14 mouse cellular contexts compared by ENCODE assay signal in genomic region chr13:103094595-103094994, GRCm38 (mm10).
DNase-seq lines count a peak whose midpoint lies in the region; ATAC-seq lines count a peak whose summit lies in the region.
"Had no signal": no experiment of that assay in that cellular context is flagged by ENCODE, and none has a peak within 500 bp of the region (broad histone marks: within the 10 kb centered on the region; RNA-seq: fewer than 3 reads in every experiment).

No protein-coding gene starts in this region.

- H3K27me3 ChIP-seq in embryonic facial prominence, embryonic 13.5 days: peaks cover 36% of the 10 kb centered on the region
- H3K27me3 ChIP-seq in embryonic facial prominence, embryonic 10.5 days (replicated peaks; ENCODE audit: low read depth, poor library complexity, severe bottlenecking): peaks cover 26% of the 10 kb centered on the region
- peaks cover 11% of the 10 kb centered on the region for H3K27me3 ChIP-seq in hindbrain, embryonic 10.5 days (ENCODE audit: insufficient read depth, poor library complexity, severe bottlenecking)
- peaks cover 11% of the 10 kb centered on the region; the same call in 1 of the 2 replicates for H3K27me3 ChIP-seq in hindbrain, embryonic 12.5 days
- H3K27me3 ChIP-seq in midbrain, embryonic 13.5 days: peaks cover 7% of the 10 kb centered on the region; the same call in 1 of the 2 replicates
- H3K27me3 ChIP-seq in midbrain, embryonic 11.5 days (ENCODE audit: control insufficient read depth, insufficient read depth, low read length): no peaks in the 10 kb centered on the region
- H3K27me3 ChIP-seq in neural tube, embryonic 15.5 days (replicated peaks): 0 out of 2 replicates have a peak, but pooled peaks cover 4% of the 10 kb centered on the region

- H3K4me3 ChIP-seq in embryonic facial prominence, embryonic 13.5 days: no peak overlapping the region
- no peak overlapping the region for H3K4me3 ChIP-seq in embryonic facial prominence, embryonic 10.5 days
- H3K4me3 ChIP-seq in hindbrain, embryonic 10.5 days: no peak overlapping the region
- H3K4me3 ChIP-seq in hindbrain, embryonic 12.5 days: no peak overlapping the region
- H3K4me3 ChIP-seq in midbrain, embryonic 13.5 days (replicated peaks): no peak overlapping the region
- H3K4me3 ChIP-seq in midbrain, embryonic 11.5 days (ENCODE audit: low read depth, low read length): no peak overlapping the region
- H3K4me3 ChIP-seq in neural tube, embryonic 15.5 days (replicated peaks): no peak overlapping the region
- H3K4me3 ChIP-seq: liver, embryonic 13.5 days had no signal

- H3K27ac ChIP-seq in embryonic facial prominence, embryonic 13.5 days: 0 out of 2 replicates have a peak overlapping the region, but pooled peaks have one; percentile 16
- no peak overlapping the region for H3K27ac ChIP-seq in embryonic facial prominence, embryonic 10.5 days (replicated peaks)
- 0 out of 2 replicates have a peak overlapping the region, but pooled peaks have one; percentile 5 for H3K27ac ChIP-seq in hindbrain, embryonic 10.5 days
- no peak overlapping the region for H3K27ac ChIP-seq in hindbrain, embryonic 12.5 days
- no peak overlapping the region for H3K27ac ChIP-seq in midbrain, embryonic 13.5 days
- no peak overlapping the region for H3K27ac ChIP-seq in midbrain, embryonic 11.5 days (ENCODE audit: low read depth, low read length)
- no peak overlapping the region for H3K27ac ChIP-seq in neural tube, embryonic 15.5 days (replicated peaks)
- H3K27ac ChIP-seq: liver, embryonic 13.5 days had no signal

- no peak for DNase-seq in embryonic facial prominence, embryonic 10.5 days (ENCODE audit: low spot score)
- no peak for DNase-seq in hindbrain, embryonic 10.5 days (ENCODE audit: low spot score)
- DNase-seq in midbrain, embryonic 11.5 days (ENCODE audit: low spot score, missing footprints): no peak
- DNase-seq: cerebellum, adult 11-12 months; kidney, postnatal 10 days; left cerebral cortex, postnatal 4 days; liver, embryonic 13.5 days; retina, postnatal 1 day had no signal

- no peak overlapping the region for H3K9ac ChIP-seq in embryonic facial prominence, embryonic 13.5 days
- H3K9ac ChIP-seq in hindbrain, embryonic 12.5 days: no peak overlapping the region
- no peak overlapping the region for H3K9ac ChIP-seq in midbrain, embryonic 13.5 days (replicated peaks)
- no peak overlapping the region for H3K9ac ChIP-seq in midbrain, embryonic 11.5 days (ENCODE audit: low read length)
- H3K9ac ChIP-seq in neural tube, embryonic 15.5 days (replicated peaks): no peak overlapping the region
- H3K9ac ChIP-seq: liver, embryonic 13.5 days had no signal

- ATAC-seq in embryonic facial prominence, embryonic 13.5 days (ENCODE audit: insufficient number of reproducible peaks, insufficient read depth, low FRiP score, low TSS enrichment, low read depth): no peak
- ATAC-seq in hindbrain, embryonic 12.5 days (ENCODE audit: low FRiP score): no peak
- no peak for ATAC-seq in midbrain, embryonic 13.5 days
- ATAC-seq in midbrain, embryonic 11.5 days (ENCODE audit: low FRiP score): no peak
- ATAC-seq in neural tube, embryonic 15.5 days (ENCODE audit: low FRiP score): no peak
- no peak for ATAC-seq in megakaryocyte, adult 5-6 weeks (ENCODE audit: poor library complexity, severe bottlenecking)
- ATAC-seq: forebrain, embryonic 16.5 days had no signal

- WGBS in embryonic facial prominence, embryonic 13.5 days: 76% methylated on average over 5 of the region's 5 CpGs
- 80% methylated on average over 5 of the region's 5 CpGs for WGBS in embryonic facial prominence, embryonic 10.5 days
- 80% methylated on average over 5 of the region's 5 CpGs for WGBS in hindbrain, embryonic 10.5 days
- 72% methylated on average over 5 of the region's 5 CpGs for WGBS in hindbrain, embryonic 12.5 days
- 75% methylated on average over 5 of the region's 5 CpGs for WGBS in midbrain, embryonic 13.5 days
- WGBS in midbrain, embryonic 11.5 days: 80% methylated on average over 5 of the region's 5 CpGs
- WGBS in neural tube, embryonic 15.5 days: 68% methylated on average over 5 of the region's 5 CpGs

- H3K36me3 ChIP-seq in embryonic facial prominence, embryonic 13.5 days: no peaks in the 10 kb centered on the region
- H3K36me3 ChIP-seq in embryonic facial prominence, embryonic 10.5 days (replicated peaks): no peaks in the 10 kb centered on the region
- no peaks in the 10 kb centered on the region for H3K36me3 ChIP-seq in hindbrain, embryonic 10.5 days
- H3K36me3 ChIP-seq in hindbrain, embryonic 12.5 days: no peaks in the 10 kb centered on the region
- no peaks in the 10 kb centered on the region for H3K36me3 ChIP-seq in midbrain, embryonic 13.5 days
- no peaks in the 10 kb centered on the region for H3K36me3 ChIP-seq in midbrain, embryonic 11.5 days (ENCODE audit: control insufficient read depth, insufficient read depth, low read length)
- H3K36me3 ChIP-seq in neural tube, embryonic 15.5 days: no peaks in the 10 kb centered on the region
- H3K36me3 ChIP-seq: liver, embryonic 13.5 days had no signal

- peaks cover 13% of the 10 kb centered on the region; the same call in 1 of the 2 replicates for H3K4me1 ChIP-seq in embryonic facial prominence, embryonic 13.5 days
- peaks cover 9% of the 10 kb centered on the region for H3K4me1 ChIP-seq in embryonic facial prominence, embryonic 10.5 days
- H3K4me1 ChIP-seq in hindbrain, embryonic 10.5 days (replicated peaks): peaks cover 24% of the 10 kb centered on the region
- H3K4me1 ChIP-seq in hindbrain, embryonic 12.5 days: peaks cover 16% of the 10 kb centered on the region
- H3K4me1 ChIP-seq in midbrain, embryonic 13.5 days (replicated peaks): peaks cover 23% of the 10 kb centered on the region
- peaks cover 9% of the 10 kb centered on the region; the same call in 1 of the 2 replicates for H3K4me1 ChIP-seq in midbrain, embryonic 11.5 days (ENCODE audit: control insufficient read depth, insufficient read depth, low read length)
- peaks cover 18% of the 10 kb centered on the region for H3K4me1 ChIP-seq in neural tube, embryonic 15.5 days
- H3K4me1 ChIP-seq: liver, embryonic 13.5 days had no signal

- H3K4me2 ChIP-seq in embryonic facial prominence, embryonic 13.5 days: no peak overlapping the region
- H3K4me2 ChIP-seq in hindbrain, embryonic 12.5 days (replicated peaks): no peak overlapping the region
- H3K4me2 ChIP-seq in midbrain, embryonic 13.5 days (replicated peaks): 0 out of 2 replicates have a peak overlapping the region, but pooled peaks have one; percentile 9
- H3K4me2 ChIP-seq in midbrain, embryonic 11.5 days: no peak overlapping the region
- peak overlapping the region; percentile 7; the same call in 1 of the 2 replicates for H3K4me2 ChIP-seq in neural tube, embryonic 15.5 days
- H3K4me2 ChIP-seq: liver, embryonic 13.5 days had no signal

- H3K9me3 ChIP-seq in embryonic facial prominence, embryonic 13.5 days: no peaks in the 10 kb centered on the region
- H3K9me3 ChIP-seq in embryonic facial prominence, embryonic 10.5 days: no peaks in the 10 kb centered on the region
- H3K9me3 ChIP-seq in hindbrain, embryonic 10.5 days: no peaks in the 10 kb centered on the region
- H3K9me3 ChIP-seq in hindbrain, embryonic 12.5 days (replicated peaks): no peaks in the 10 kb centered on the region
- no peaks in the 10 kb centered on the region for H3K9me3 ChIP-seq in midbrain, embryonic 13.5 days
- no peaks in the 10 kb centered on the region for H3K9me3 ChIP-seq in midbrain, embryonic 11.5 days (ENCODE audit: control insufficient read depth, low read length)
- no peaks in the 10 kb centered on the region for H3K9me3 ChIP-seq in neural tube, embryonic 15.5 days (replicated peaks)
- H3K9me3 ChIP-seq: liver, embryonic 13.5 days had no signal

Comparison
In these comparisons a context has a peak if more than half of its experiments do, and no peak if none do; other contexts are left out.
1. H3K27ac ChIP-seq: peak in embryonic facial prominence, embryonic 13.5 days (single experiment) and hindbrain, embryonic 10.5 days (single experiment); none in embryonic facial prominence, embryonic 10.5 days (single experiment), hindbrain, embryonic 12.5 days (single experiment), midbrain, embryonic 13.5 days (single experiment), midbrain, embryonic 11.5 days (single experiment) and neural tube, embryonic 15.5 days (single experiment).
2. H3K4me2 ChIP-seq: peak in midbrain, embryonic 13.5 days (single experiment) and neural tube, embryonic 15.5 days (single experiment); none in embryonic facial prominence, embryonic 13.5 days (single experiment), hindbrain, embryonic 12.5 days (single experiment) and midbrain, embryonic 11.5 days (single experiment).